Mouse (Mus musculus): ENCODE measurements at regions not wholly inside any gene's neighbourhood (a gene's known extent, or its start where the extent isn't known, plus 50 kb on each side); places are given as distances from the start of the nearest gene placed in this dataset.
"Not testable (repeated sequence)": the region's sequence is repeated elsewhere in the genome, so short reads cannot be mapped to it uniquely, and the experiment has no call there.

DNA sequence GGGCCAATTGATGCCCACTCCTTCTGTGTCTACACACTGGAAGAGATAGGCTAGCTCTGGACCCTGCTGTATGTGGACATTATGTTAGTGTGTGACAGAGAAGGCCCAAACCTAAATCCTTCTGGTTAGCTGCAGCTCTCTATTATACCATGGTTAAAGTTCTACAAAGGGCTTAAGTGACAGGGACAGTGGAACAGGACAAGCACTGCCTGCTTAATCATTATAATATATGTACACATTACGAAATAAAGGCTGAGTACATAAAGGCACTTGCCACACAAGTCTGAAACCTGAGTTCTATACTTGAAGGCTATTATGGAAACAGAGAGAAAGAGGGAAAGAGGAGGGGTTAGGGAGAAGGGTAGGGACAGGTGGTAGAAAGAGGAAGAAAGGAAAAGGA lies 55.2 kb downstream of the Rdh14 start:
- in situ Hi-C loops (cut with MboI, MseI): no loop called here

- in situ Hi-C loops (cut with MboI, MseI): no loop called here
Observed at GRCm38 (mm10) chr12:10457960-10458655, 67.5 kb downstream of the Rdh14 start.

- in situ Hi-C loops (cut with MboI, MseI): no loop called here
Observed at GRCm38 (mm10) chr12:10461796-10462195, 71.2 kb downstream of the Rdh14 start.

GRCm38 (mm10) chr12:10462956-10463355 lies 72.4 kb downstream of the Rdh14 start:
- in situ Hi-C loops (cut with MboI, MseI): no loop called here

DNA sequence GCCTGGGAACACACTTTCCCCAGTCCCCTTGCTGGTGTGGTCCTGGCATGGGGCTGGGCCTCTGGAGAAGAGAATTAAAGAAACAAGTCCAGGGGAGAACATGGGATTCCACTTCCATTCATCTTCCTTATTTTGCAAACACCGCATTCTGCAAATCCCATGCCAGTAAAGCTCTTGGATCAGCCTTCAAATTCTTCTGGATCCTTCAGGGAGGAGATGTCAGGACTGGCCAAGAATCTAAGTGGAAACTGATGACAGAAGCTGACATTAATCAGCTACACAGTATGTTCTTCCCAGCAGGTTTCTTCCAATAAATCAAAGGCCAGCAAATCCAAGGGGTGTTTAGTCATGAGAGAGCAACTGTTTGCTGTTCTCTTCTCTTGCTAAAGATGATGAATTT lies 83.4 kb downstream of the Rdh14 start:
- in situ Hi-C loops (cut with MboI, MseI): no loop called here

DNA sequence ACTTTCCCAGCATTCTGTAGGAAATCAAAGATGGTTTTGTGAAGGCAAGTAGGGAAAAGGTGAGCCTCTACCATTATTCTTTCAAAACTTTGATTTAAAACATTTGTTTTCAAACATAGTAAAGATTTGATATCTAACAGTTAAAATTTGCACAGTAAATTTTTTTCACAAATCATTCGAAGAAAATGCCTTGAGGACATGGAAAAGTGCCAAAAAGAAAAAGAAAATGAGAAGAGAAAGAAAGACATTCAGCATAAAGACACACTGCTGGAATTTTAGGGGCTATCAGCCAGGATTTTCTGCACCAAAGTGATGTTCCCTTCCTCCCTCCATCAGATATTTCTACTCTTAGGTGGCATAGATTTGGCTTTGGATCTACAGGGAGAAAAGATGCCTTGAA lies 90.2 kb downstream of the Rdh14 start:
- in situ Hi-C loops (cut with MboI, MseI): no loop called here

DNA sequence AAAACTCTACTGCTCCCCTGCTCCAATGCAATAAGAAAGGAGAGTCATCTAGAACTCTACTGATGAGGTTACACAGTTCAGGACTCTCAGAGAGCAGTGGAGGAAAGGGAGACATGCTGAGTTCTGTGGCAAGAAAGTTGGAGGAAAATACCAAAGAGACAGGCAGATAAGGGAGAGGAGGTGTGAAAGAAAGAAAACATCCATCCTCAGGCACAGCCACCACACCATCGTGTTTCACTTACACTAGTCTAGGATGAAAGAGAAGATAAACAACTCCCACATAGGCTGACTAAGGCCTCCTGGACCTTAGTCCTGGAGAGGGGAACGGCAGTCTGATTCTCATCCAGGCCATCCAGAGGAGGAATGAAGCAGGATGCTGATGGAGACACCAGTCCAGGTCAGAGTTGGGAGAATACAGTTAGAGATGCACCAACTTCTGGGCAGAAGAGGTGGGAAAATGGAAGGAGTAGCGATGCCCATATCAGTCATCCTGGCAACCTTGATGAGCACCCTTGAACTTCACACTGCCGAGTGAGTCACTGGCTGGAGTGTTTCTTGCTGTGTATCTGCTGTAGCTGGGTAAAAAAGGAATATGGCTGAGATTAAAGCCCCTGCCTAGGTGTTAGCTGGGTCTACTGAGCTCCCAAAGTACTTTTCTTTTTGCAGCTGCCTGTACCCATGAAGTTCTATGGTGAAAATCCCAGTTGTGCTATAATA lies 91.9 kb downstream of the Rdh14 start:
- in situ Hi-C loops (cut with MboI, MseI): no loop called here

- in situ Hi-C loops (cut with MboI, MseI): no loop called here
Observed at GRCm38 (mm10) chr12:10506721-10507120, 116.1 kb downstream of the Rdh14 start.

DNA sequence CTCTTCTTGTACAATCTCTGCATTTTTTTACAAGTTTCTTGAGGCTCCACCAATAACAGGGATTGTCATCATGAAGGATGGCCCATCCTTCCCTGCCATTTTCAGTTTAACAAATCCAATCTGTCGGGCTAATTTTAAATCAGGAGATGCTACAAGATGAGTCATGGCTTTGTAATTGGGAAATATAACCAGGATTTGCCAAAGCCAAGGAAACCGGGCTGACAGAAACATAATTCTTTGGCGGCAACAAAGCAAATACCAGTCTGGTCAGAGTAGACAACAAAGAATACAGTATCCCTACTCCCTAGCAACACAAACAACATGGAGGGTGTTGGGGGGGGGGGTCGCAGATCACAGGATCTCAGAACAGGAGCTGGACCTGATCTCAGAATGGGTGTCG lies 123.0 kb downstream of the Rdh14 start:
- in situ Hi-C loops (cut with MboI, MseI): no loop called here

DNA sequence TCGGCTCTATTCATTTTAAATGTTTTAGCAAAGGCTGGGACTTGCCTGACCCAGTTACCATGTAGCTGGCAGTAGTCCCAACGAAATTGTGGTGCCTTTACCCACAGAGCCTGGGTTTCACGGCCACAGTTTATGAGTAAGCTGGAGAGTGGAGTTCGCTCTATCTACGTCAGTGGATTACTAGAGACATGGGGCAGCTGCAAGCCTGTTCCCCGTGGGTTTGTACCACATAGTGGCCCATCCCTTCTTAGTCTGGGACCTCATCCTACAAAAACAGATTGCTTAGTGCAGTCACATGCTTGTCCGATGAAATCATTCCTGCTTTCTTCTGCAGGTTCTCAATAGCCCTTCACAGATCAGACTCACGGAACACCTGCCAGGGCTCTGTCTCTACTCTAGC lies 123.7 kb downstream of the Rdh14 start:
- in situ Hi-C loops (cut with MboI, MseI): no loop called here

GRCm38 (mm10) chr12:10524509-10525286 lies 134.1 kb downstream of the Rdh14 start:
- in situ Hi-C loops (cut with MboI, MseI): no loop called here

GRCm38 (mm10) chr12:10525934-10526333 lies 135.4 kb downstream of the Rdh14 start:
- in situ Hi-C loops (cut with MboI, MseI): no loop called here

DNA sequence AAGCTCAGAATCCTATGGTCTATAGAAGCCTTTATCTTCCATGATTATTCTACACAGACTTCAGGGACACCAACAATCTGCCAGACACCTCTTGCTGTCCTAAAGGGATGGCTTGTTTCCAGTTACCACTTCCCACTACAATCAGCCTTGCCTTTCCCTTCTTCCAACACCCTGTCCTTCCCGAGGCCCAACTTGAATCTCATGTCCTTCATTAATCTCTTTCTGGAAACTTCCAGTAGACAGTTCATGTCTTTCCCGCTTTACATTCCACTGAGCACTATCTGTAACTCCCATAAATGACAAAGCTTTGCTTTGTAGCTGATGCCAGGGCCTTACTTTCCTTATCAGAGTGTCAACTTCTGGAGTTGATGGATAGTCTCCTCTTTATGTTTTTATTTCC lies 138.5 kb downstream of the Rdh14 start:
- in situ Hi-C loops (cut with MboI, MseI): no loop called here

DNA sequence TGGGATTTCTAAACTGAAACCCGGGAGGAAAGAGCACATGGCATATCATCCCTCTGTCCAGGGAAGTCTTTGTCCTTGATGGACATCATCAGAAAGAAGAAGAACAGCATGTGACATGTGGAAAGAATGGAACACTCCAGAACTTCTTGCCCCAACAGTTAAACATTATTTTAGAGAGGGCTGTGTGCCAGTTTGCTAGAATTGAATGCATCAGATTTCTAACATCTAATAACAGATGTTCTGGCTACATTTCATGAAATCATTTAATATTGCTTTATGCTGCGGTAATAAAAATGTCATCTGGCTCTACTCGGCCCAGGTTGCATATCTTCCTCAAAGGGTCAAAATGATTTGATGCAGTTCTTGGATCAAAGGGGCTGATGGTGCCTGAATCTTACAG lies 140.4 kb downstream of the Rdh14 start:
- in situ Hi-C loops (cut with MboI, MseI): no loop called here

DNA sequence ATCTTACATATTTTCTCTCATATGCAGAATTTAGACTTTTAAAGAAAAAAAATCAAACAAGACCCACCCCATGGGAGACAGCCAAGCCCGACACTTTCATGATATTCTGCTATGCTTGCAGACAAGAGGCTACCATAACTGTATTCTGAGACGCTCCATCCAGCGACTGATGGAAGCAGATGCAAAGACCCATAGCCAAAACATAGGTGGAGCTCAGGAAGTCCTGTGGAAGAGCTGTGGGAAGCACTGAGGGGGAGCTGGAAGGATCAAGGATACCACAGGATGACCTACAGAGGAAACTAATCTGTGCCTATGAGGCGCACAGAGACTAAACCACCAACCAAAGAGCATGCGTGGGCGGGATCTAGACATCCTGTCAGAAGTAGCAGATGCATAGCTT lies 143.4 kb downstream of the Rdh14 start:
- in situ Hi-C loops (cut with MboI, MseI): no loop called here

GRCm38 (mm10) chr12:10536239-10536638 lies 145.7 kb downstream of the Rdh14 start:
- in situ Hi-C loops (cut with MboI, MseI): no loop called here

DNA sequence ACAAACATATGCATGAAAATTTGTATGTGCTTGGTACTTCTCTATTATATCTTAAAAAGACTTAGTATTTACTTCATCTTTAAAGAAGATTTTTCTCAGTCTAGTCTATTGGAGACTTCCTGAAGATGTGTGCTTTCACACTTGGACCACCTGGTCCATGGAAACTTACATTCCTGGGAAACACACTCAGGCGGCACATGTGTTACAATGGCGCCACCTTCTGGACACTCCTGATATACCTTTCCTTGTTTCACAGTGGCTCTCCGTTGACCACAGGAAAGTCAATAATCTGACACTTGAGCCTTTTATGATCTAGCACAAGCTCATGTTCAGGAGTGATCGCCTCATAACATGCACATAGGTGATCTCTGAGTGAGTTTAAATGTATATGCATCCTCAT lies 146.5 kb downstream of the Rdh14 start:
- in situ Hi-C loops (cut with MboI, MseI): no loop called here

GRCm38 (mm10) chr12:10549481-10550201 lies 159.1 kb downstream of the Rdh14 start:
- in situ Hi-C loops (cut with MboI, MseI): loop anchor here in 1 of 2 experiments (10.0 kb wide), 1 partner anchor 325 kb away; no protein-coding TSS in a partner anchor

GRCm38 (mm10) chr12:10554701-10555100 lies 164.1 kb downstream of the Rdh14 start:
- in situ Hi-C loops (cut with MboI, MseI): not testable (repeated sequence)

DNA sequence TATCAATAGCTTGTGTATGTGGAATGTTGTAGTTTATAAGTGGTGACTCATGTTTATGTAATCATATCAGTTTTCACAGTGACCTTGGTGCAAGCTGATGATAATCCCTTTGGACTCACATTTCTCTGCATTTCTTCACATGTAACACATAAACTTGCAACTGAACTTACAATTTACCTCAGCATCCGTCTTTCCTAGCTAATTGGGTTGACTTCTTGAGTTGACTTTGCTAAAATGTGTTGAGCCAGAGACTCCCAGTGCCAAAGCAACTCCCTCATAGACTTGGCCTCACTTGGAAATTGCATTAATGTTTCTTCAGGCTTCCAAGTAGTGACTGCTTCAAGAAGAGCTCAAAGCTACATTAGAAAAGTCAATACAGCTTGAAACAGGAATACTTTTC lies 172.4 kb downstream of the Rdh14 start:
- in situ Hi-C loops (cut with MboI, MseI): no loop called here

DNA sequence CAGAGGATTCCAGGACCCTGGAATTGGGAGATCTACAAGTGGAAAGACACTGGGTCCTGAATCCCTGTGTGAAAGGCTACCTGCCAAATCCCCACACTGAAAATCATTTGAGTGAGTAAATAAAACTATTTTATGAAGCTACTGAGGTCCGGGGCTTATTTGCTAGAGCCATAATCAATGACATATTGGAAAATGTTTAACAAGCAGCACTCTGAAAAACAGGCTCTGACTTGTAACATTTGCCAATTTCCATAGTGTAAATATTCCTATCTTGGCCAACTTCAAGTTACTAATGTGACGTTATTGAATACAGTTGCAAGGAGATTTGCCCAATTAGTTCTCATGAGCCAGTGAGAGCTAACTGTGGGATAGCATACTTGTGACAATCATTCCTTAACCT lies 177.3 kb downstream of the Rdh14 start:
- in situ Hi-C loops (cut with MboI, MseI): no loop called here

Data from T-helper 17 cell (primary cell).